Mouse (Mus musculus) limb, embryonic 14.5 days (tissue): ENCODE results near the gene Aym1. TPM values are rescaled to one million over a fixed set of nuclear protein-coding genes. Genes with fewer than 3 reads are reported as not detected.
A peak's percentile ranks its signal among the peaks of the same experiment; 100 is the strongest.

Source experiments
- ATAC-seq: fragments of 200-750 bp; cut with Nextera tagmentation; 2 replicates; pipeline ENCODE4 v1.8.0; 2017; ENCODE audit warnings: low read depth, moderate number of reproducible peaks, moderate TSS enrichment; ENCODE audit not compliant: low FRiP score
- DNase-seq: peaks from one replicate; pipeline ENCODE4 v3.0.0-alpha.2; 2015; ENCODE audit warnings: low spot score
- H3K27ac ChIP-seq: fragments of 300-500 bp; sonication (generic); replicated peaks from 2 replicates; pipeline ENCODE4 v1.5.1; 2014; ENCODE audit warnings: low read depth, mild to moderate bottlenecking, low read length, moderate library complexity, mixed read lengths
- H3K27me3 ChIP-seq: fragments of 300-500 bp; sonication (generic); 2 replicates; pipeline ENCODE4 v1.6.1; 2014; ENCODE audit warnings: low read length, mixed read lengths; ENCODE audit not compliant: control insufficient read depth, insufficient read depth
- H3K36me3 ChIP-seq: fragments of 300-500 bp; sonication (generic); 2 replicates; pipeline ENCODE4 v1.6.1; 2014; ENCODE audit warnings: mild to moderate bottlenecking, low read length, moderate library complexity, mixed read lengths; ENCODE audit not compliant: control insufficient read depth, insufficient read depth
- H3K4me1 ChIP-seq: fragments of 300-500 bp; sonication (generic); 2 replicates; pipeline ENCODE4 v1.6.1; 2014; ENCODE audit warnings: antibody characterized with exemption, low read length, mixed read lengths; ENCODE audit not compliant: control insufficient read depth, insufficient read depth
- H3K4me2 ChIP-seq: fragments of 300-500 bp; sonication (generic); replicated peaks from 2 replicates; pipeline ENCODE4 v1.6.1; 2014; ENCODE audit warnings: low read depth, mild to moderate bottlenecking, low read length, moderate library complexity; ENCODE audit not compliant: severe bottlenecking
- H3K4me3 ChIP-seq: fragments of 300-500 bp; sonication (generic); replicated peaks from 2 replicates; pipeline ENCODE4 v1.5.1; 2014; ENCODE audit warnings: low read length
- H3K9ac ChIP-seq: fragments of 300-500 bp; sonication (generic); 2 replicates; pipeline ENCODE4 v1.6.1; 2014; ENCODE audit warnings: mild to moderate bottlenecking, low read depth, low read length, moderate library complexity; ENCODE audit not compliant: severe bottlenecking
- H3K9me3 ChIP-seq: fragments of 300-500 bp; sonication (generic); 2 replicates; pipeline ENCODE4 v1.6.1; 2016; ENCODE audit warnings: low read length; ENCODE audit not compliant: control insufficient read depth
- POLR2A ChIP-seq: fragments of 200-500 bp; IDR thresholded peaks from 2 replicates; pipeline ENCODE4 v1.8.0; 2012; ENCODE audit warnings: inconsistent platforms, mild to moderate bottlenecking, moderate library complexity, borderline replicate concordance; ENCODE audit not compliant: insufficient read depth, insufficient read length; ENCODE audit errors: extremely low read depth
- WGBS: fragments of 180-500 bp; shearing (Covaris S2); extraction: QIAGEN DNeasy Blood & Tissue Kit; methylation state at CpG from one replicate; pipeline ENCODE4 v1.1.7; 2014; 5-methylcytosine and 5-hydroxymethylcytosine counted together
- polyA plus RNA-seq, 2 experiments: library from polyadenylated mRNA; depleted of rRNA in 1 of 2; stranded (reverse) in 1 of 2; unstranded in 1 of 2; fragments of >200 nt; fragmentation: Nextera tagmentation in 1 of 2; extraction: Ambion mirVana in 1 of 2; gene quantifications; 2 replicates each; pipeline versions ENCODE4 v1.2.1 to v1.2.3; 2012 to 2014

Aym1 gene
- polyA plus RNA-seq (2012; rRNA removed) (not detected in 2 replicates), polyA plus RNA-seq (2014; fragmentation: Nextera tagmentation; extraction: Ambion mirVana) (not detected in 2 replicates)

- DNase-seq (no peak), ATAC-seq (no peak)
- no peak for TF ChIP-seq POLR2A
- Histone ChIP-seq H3K9ac (no peak within 1 kb of the TSS), H3K4me1 (peaks cover 4% of the 10 kb centered on the region; the same call in 1 of the 2 replicates), H3K27me3 (0 out of 2 replicates have a peak, but pooled peaks cover 4% of the 10 kb centered on the region), H3K27ac (no peak within 1 kb of the TSS), H3K36me3 (no peaks in the 10 kb centered on the region), H3K4me2 (no peak within 1 kb of the TSS), H3K9me3 (no peaks in the 10 kb centered on the region), H3K4me3 (no peak within 1 kb of the TSS)
- 43% methylated on average over 3 of the region's 6 CpGs for WGBS
Observed at GRCm38 (mm10) chr5:113357186-113357585, at the start of gene Aym1. TSS of gene Aym1 (plus strand) at chr5:113357294.

DNA sequence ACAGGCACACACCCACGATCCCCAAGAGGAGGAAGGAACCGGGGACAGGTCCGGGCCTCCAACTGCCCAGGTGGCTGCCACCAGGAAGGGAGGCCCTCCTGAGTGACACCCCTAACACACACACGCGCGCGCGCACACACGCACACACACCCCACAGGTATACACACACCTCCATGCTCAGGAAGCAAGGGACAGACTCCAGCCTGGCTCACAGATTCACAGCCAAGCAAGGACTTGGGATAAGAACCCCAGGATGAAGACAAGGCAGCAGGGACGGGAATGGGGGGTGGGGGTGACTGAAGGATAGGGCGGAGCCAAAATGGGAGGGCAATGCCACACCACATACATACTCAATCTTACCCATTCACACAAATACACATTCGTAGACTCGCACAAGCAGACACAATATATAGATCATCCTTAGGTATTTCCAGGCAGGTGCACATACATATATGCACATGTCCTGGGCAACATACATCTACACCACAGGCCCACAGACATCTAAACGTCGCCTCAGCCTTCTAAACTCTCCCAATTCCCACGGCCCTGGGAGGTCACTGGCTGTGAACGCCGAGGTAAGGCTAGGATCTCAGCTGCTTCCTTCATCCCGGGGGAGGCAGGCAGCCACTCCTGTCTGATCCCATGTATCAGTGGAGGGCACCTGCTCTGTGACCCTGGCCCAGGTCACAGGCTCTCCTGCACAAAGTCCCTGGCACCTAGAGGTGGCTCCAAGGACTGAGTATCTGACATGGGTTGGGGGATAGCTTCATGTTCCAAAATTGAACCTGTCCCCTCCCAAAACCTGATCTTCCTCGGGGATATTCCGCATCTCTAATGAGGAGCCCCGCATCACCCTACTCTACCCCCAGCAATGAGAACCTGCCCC lies 47.4 kb upstream of the Aym1 start:
- Histone ChIP-seq H3K9ac (no peak overlapping the region; the same call in 1 of the 2 replicates), H3K27ac (no peak overlapping the region)
- ATAC-seq = no peak

GRCm38 (mm10) chr5:113310377-113311003 lies 46.6 kb upstream of the Aym1 start, which contains the start of gene Sgsm1:
TSS of gene Sgsm1 (minus strand) at chr5:113310786.
- ATAC-seq = peak; percentile 81
- WGBS = 3% methylated on average over 51 of the region's 53 CpGs
- peaks cover 20% of the 10 kb centered on the region; the same call in 1 of the 2 replicates for H3K27me3 ChIP-seq
- H3K36me3 ChIP-seq = no peaks in the 10 kb centered on the region
- peak within 1 kb of the TSS; percentile 59 for H3K9ac ChIP-seq
- H3K9me3 ChIP-seq = no peaks in the 10 kb centered on the region
- peak; percentile 62 for DNase-seq
- H3K27ac ChIP-seq = no peak within 1 kb of the TSS
- no peak for TF ChIP-seq POLR2A
- peak within 1 kb of the TSS; percentile 87 for H3K4me2 ChIP-seq
- H3K4me1 ChIP-seq = peaks cover 8% of the 10 kb centered on the region
- peak within 1 kb of the TSS; percentile 52 for H3K4me3 ChIP-seq

More for the DNA sequence above, 47.4 kb upstream of the Aym1 start:
- H3K4me3 ChIP-seq = peak overlapping the region; percentile 52
- 58% methylated on average over 22 of the region's 22 CpGs for WGBS
- H3K4me1 ChIP-seq = peaks cover 8% of the 10 kb centered on the region
- H3K9me3 ChIP-seq = no peaks in the 10 kb centered on the region
- peak overlapping the region; percentile 87 for H3K4me2 ChIP-seq
- no peak for DNase-seq
- no peaks in the 10 kb centered on the region for H3K36me3 ChIP-seq
- TF ChIP-seq POLR2A = no peak
- H3K27me3 ChIP-seq = peaks cover 20% of the 10 kb centered on the region; the same call in 1 of the 2 replicates

- WGBS = under 1% methylated on average over 23 of the region's 24 CpGs
- ATAC-seq = no peak
- peaks cover 20% of the 10 kb centered on the region; the same call in 1 of the 2 replicates for H3K27me3 ChIP-seq
- H3K9me3 ChIP-seq = no peaks in the 10 kb centered on the region
- no peak overlapping the region for H3K27ac ChIP-seq
- DNase-seq = peak; percentile 74
- 0 out of 2 replicates have a peak overlapping the region, but pooled peaks have one; percentile 4 for H3K4me2 ChIP-seq
- TF ChIP-seq POLR2A = no peak
- peak overlapping the region; percentile 14; the same call in 1 of the 2 replicates for H3K4me3 ChIP-seq
- H3K4me1 ChIP-seq = no peaks in the 10 kb centered on the region
- H3K36me3 ChIP-seq = no peaks in the 10 kb centered on the region
- H3K9ac ChIP-seq = no peak overlapping the region
Observed at GRCm38 (mm10) chr5:113313998-113314397, 43.1 kb upstream of the Aym1 start.
